9 mouse cellular contexts compared by ENCODE assay signal in genomic region chr12:35995799-35996198, GRCm38 (mm10). TPM values are rescaled to one million over a fixed set of nuclear protein-coding genes. Genes with fewer than 3 reads are reported as not detected.
DNase-seq lines count a peak whose midpoint lies in the region; ATAC-seq and TF ChIP-seq lines count a peak whose summit lies in the region.
"Had no signal": no experiment of that assay in that cellular context is flagged by ENCODE, and none has a peak within 500 bp of the region (broad histone marks: within the 10 kb centered on the region; RNA-seq: fewer than 3 reads in every experiment).

No protein-coding gene starts in this region.

- no peak overlapping the region for H3K9ac ChIP-seq in ES-E14 (ENCODE audit: insufficient read depth, low read depth, low read length, poor library complexity, severe bottlenecking)
- no peak overlapping the region for H3K9ac ChIP-seq in forebrain, embryonic 12.5 days
- H3K9ac ChIP-seq: embryonic facial prominence, embryonic 13.5 days had no signal

- H3K4me1 ChIP-seq in ES-E14 (ENCODE audit: control insufficient read depth in 2 of 2, insufficient read depth in 2 of 2, low read length in 2 of 2, poor library complexity in 1 of 2), result no peaks in the 10 kb centered on the region
- H3K4me1 ChIP-seq in forebrain, embryonic 12.5 days, result peaks cover 10% of the 10 kb centered on the region; the same call in 1 of the 2 replicates

- H3K27ac ChIP-seq in ES-E14 (ENCODE audit: insufficient read depth, low read depth, low read length, poor library complexity, severe bottlenecking), result no peak overlapping the region
- no peak overlapping the region for H3K27ac ChIP-seq in forebrain, embryonic 12.5 days
- H3K27ac ChIP-seq: embryonic facial prominence, embryonic 13.5 days had no signal

- intact Hi-C loops in left cerebral cortex, postnatal 4 days (cut with DNase I), result no loop called here
- intact Hi-C loops in left cerebral cortex, postnatal 10 days (cut with DNase I), result loop anchor here (5.0 kb wide), 1 partner anchor 98 kb away; no protein-coding TSS in a partner anchor

- peak; percentile 16 for DNase-seq in left cerebral cortex, postnatal 4 days
- no peak for DNase-seq in left cerebral cortex, postnatal 10 days (ENCODE audit: extremely low spot score in 1 of 2, low spot score in 2 of 2)
- peak; percentile 54 for DNase-seq in ES-E14 (ENCODE audit: low read depth, low spot score)
- peak; percentile 14 for DNase-seq in adrenal gland, postnatal 14 days
- DNase-seq in kidney, postnatal 4 days, result peak; percentile 4 to 39
- no peak for DNase-seq in natural killer cell, adult 2 months (ENCODE audit: low spot score in 2 of 2)
- no peak for DNase-seq in right cerebral cortex, adult 2 months (ENCODE audit: low spot score in 2 of 2)

- H3K27me3 ChIP-seq in forebrain, embryonic 12.5 days, result no peaks in the 10 kb centered on the region
- H3K27me3 ChIP-seq: embryonic facial prominence, embryonic 13.5 days had no signal

- in situ Hi-C loops in ES-E14 (cut with MboI; ENCODE audit: low sequenced_read_pairs in 2 of 2, unreplicated experiment in 2 of 2), result no loop called here

- WGBS in forebrain, embryonic 12.5 days, result 34% methylated on average over 5 of the region's 5 CpGs

- H3K4me3 ChIP-seq in ES-E14 (ENCODE audit: insufficient read depth in 1 of 2, low read depth in 1 of 2, low read length in 2 of 2, poor library complexity in 1 of 2, severe bottlenecking in 1 of 2), result no peak overlapping the region
- no peak overlapping the region for H3K4me3 ChIP-seq in forebrain, embryonic 12.5 days (replicated peaks)
- H3K4me3 ChIP-seq: embryonic facial prominence, embryonic 13.5 days had no signal

- H3K4me2 ChIP-seq in forebrain, embryonic 12.5 days, result no peak overlapping the region
- H3K4me2 ChIP-seq: embryonic facial prominence, embryonic 13.5 days had no signal

- H3K36me3 ChIP-seq in ES-E14 (ENCODE audit: control insufficient read depth, insufficient read depth, low read length, poor library complexity, severe bottlenecking), result no peaks in the 10 kb centered on the region
- H3K36me3 ChIP-seq in forebrain, embryonic 12.5 days (replicated peaks), result no peaks in the 10 kb centered on the region
- H3K36me3 ChIP-seq: embryonic facial prominence, embryonic 13.5 days had no signal

- H3K9me3 ChIP-seq in ES-E14 (ENCODE audit: control insufficient read depth, insufficient read depth, low read depth, low read length), result no peaks in the 10 kb centered on the region
- H3K9me3 ChIP-seq in forebrain, embryonic 12.5 days, result no peaks in the 10 kb centered on the region
- H3K9me3 ChIP-seq: embryonic facial prominence, embryonic 13.5 days had no signal

- peak; percentile 57 for ATAC-seq in forebrain, embryonic 12.5 days (ENCODE audit: low FRiP score)

TF ChIP-seq in ES-E14, 5 proteins besides CTCF, POLR2A, EP300 and RAD21:
- TF ChIP-seq HCFC1 (IDR thresholded peaks at IDR 0.05; ENCODE audit: borderline replicate concordance, insufficient read depth, low read length) (no peak), MAFK (IDR thresholded peaks at IDR 0.05; ENCODE audit: insufficient read depth, low read depth, low read length) (no peak), CHD2 (IDR thresholded peaks at IDR 0.05; ENCODE audit: low read depth, low read length) (no peak), ZNF384 (IDR thresholded peaks at IDR 0.05; ENCODE audit: low read depth, low read length) (no peak), ZC3H11A (IDR thresholded peaks at IDR 0.05; ENCODE audit: borderline replicate concordance, low read depth, low read length) (no peak)

RNA-seq across cellular contexts. Expression of gene Agr2, which starts 3.1 kb away (rescaled TPM):
- total RNA-seq in left cerebral cortex, postnatal 4 days (2021), result not detected
- not detected for total RNA-seq in left cerebral cortex, postnatal 10 days (2021)
- total RNA-seq in ES-E14 (2012; rRNA removed), result not detected in 2 replicates
- total RNA-seq in adrenal gland, postnatal 14 days (2021), result not detected in 2 replicates
- 0.33 and 0.36 TPM in 2 replicates for polyA plus RNA-seq in forebrain, embryonic 12.5 days (2016; fragmentation: Nextera tagmentation; extraction: Ambion mirVana)

RNA-seq across cellular contexts. Expression of gene Tspan13, which starts 46.5 kb away (rescaled TPM):
- total RNA-seq in left cerebral cortex, postnatal 4 days (2021), result 100 to 1,000 TPM; 176 to 181 TPM
- total RNA-seq in left cerebral cortex, postnatal 10 days (2021), result 100 to 1,000 TPM; 209 to 211 TPM
- 31.9 and 39.3 TPM in 2 replicates for total RNA-seq in ES-E14 (2012; rRNA removed)
- 27.2 and 36.1 TPM in 2 replicates for total RNA-seq in adrenal gland, postnatal 14 days (2021)
- polyA plus RNA-seq in forebrain, embryonic 12.5 days (2016; fragmentation: Nextera tagmentation; extraction: Ambion mirVana), result 236 and 244 TPM in 2 replicates

Comparison
In these comparisons a context has a peak if more than half of its experiments do, and no peak if none do; other contexts are left out.
1. DNase-seq: peak in left cerebral cortex, postnatal 4 days (single experiment), ES-E14 (single experiment), adrenal gland, postnatal 14 days (single experiment) and kidney, postnatal 4 days (2 of 2); none in left cerebral cortex, postnatal 10 days (0 of 2), natural killer cell, adult 2 months (0 of 2) and right cerebral cortex, adult 2 months (0 of 2).